Mouse (Mus musculus) layer of hippocampus, adult 6 months (tissue): Measurements from ENCODE around the gene Desi2. TPM values are rescaled to one million over a fixed set of nuclear protein-coding genes. Genes with fewer than 3 reads are reported as not detected.

Experiments used
- long read RNA-seq, 2 experiments: library from polyadenylated mRNA; unstranded; transcript quantifications; one replicate each; pipeline ENCODE4 v2.0.0; 2019 to 2020
- polyA plus RNA-seq: library from polyadenylated mRNA; unstranded; fragments of <200 nt; fragmentation: Nextera tagmentation; gene quantifications from 2 replicates; pipeline ENCODE4 v1.2.3, GENCODE M21; 2021

Gene Desi2
- polyA plus RNA-seq = 6.5 and 8.6 TPM in 2 replicates
- long read RNA-seq, experiment 1, full-length matches to known transcripts = 12 of 17 reads
- long read RNA-seq, experiment 1, partial matches to known transcripts = 1 of 17 reads
- long read RNA-seq, experiment 1, other reads (novel, unspliced or antisense) = 4 of 17 reads
- long read RNA-seq, experiment 2, full-length matches to known transcripts = 65 of 78 reads
- long read RNA-seq, experiment 2, partial matches to known transcripts = 1 of 78 reads
- long read RNA-seq, experiment 2, other reads (novel, unspliced or antisense) = 12 of 78 reads

GRCm38 (mm10) chr1:178187216-178187791, at the start of gene Desi2:
TSS of gene Desi2 (plus strand) at chr1:178187417.

Other genes with a start within 250 kb of the Desi2 start
- gene Catspere2, start 204.0 kb upstream of the Desi2 start, polyA plus RNA-seq = 1.2 and 1.6 TPM in 2 replicates
- 294 and 405 TPM in 2 replicates for gene Cox20, start 131.7 kb downstream of the Desi2 start, polyA plus RNA-seq
- gene Hnrnpu, start 150.4 kb downstream of the Desi2 start, polyA plus RNA-seq = 66.0 and 67.8 TPM in 2 replicates
- 6.9 and 8.6 TPM in 2 replicates for gene Efcab2, start 218.7 kb downstream of the Desi2 start, polyA plus RNA-seq